Mouse (Mus musculus) spleen, postnatal 36 days (tissue): ENCODE data around the gene Wdr46.
"Not testable (repeated sequence)": the region's sequence is repeated elsewhere in the genome, so short reads cannot be mapped to it uniquely, and the experiment has no call there.

ENCODE experiments used
- DNase-seq, 2 experiments: peaks; one replicate each; pipeline ENCODE4 v3.0.0; 2022; ENCODE audit warnings: low spot score in 2 of 2, mixed read lengths in 1 of 2

Wdr46 gene

GRCm38 (mm10) chr17:33940206-33940805 lies at the start of gene Wdr46, which contains the start of gene Pfdn6:
Gene Wdr46 (plus strand): TSS chr17:33940660.
Gene Pfdn6 (minus strand): TSS chr17:33940343.
- DNase-seq: peak; percentile 82 to 88

GRCm38 (mm10) chr17:33891357-33891756 lies 49.1 kb upstream of the Wdr46 start:
- no peak for DNase-seq

- DNase-seq: not testable (repeated sequence)
Observed at GRCm38 (mm10) chr17:33891892-33892291, 48.6 kb upstream of the Wdr46 start.

GRCm38 (mm10) chr17:33892429-33892828 lies 48.0 kb upstream of the Wdr46 start:
- no peak for DNase-seq

GRCm38 (mm10) chr17:33893011-33893410 lies 47.4 kb upstream of the Wdr46 start:
- DNase-seq: not testable (repeated sequence)

GRCm38 (mm10) chr17:33897114-33897794 lies 43.2 kb upstream of the Wdr46 start:
- peak in 1 of 2 experiments; percentile 59 for DNase-seq

GRCm38 (mm10) chr17:33898193-33898592 lies 42.3 kb upstream of the Wdr46 start:
- DNase-seq: not testable (repeated sequence)

GRCm38 (mm10) chr17:33899642-33900041 lies 40.8 kb upstream of the Wdr46 start:
- DNase-seq: no peak

GRCm38 (mm10) chr17:33900281-33900988 lies 40.0 kb upstream of the Wdr46 start:
- no peak for DNase-seq

GRCm38 (mm10) chr17:33900989-33901314 lies 39.5 kb upstream of the Wdr46 start:
- no peak for DNase-seq

- DNase-seq: no peak
Observed at GRCm38 (mm10) chr17:33901653-33902052, 38.8 kb upstream of the Wdr46 start.

GRCm38 (mm10) chr17:33902079-33902478 lies 38.4 kb upstream of the Wdr46 start:
- no peak for DNase-seq

- DNase-seq: no peak
Observed at GRCm38 (mm10) chr17:33902491-33902890, 38.0 kb upstream of the Wdr46 start.

GRCm38 (mm10) chr17:33903911-33904651 lies 36.4 kb upstream of the Wdr46 start:
- not testable (repeated sequence) for DNase-seq

GRCm38 (mm10) chr17:33904835-33905234 lies 35.6 kb upstream of the Wdr46 start, which contains the start of gene Platr17:
Gene Platr17 (plus strand): TSS chr17:33905135.
- not testable (repeated sequence) for DNase-seq

- peak; percentile 60 to 65 for DNase-seq
Observed at GRCm38 (mm10) chr17:33908331-33909076, 32.0 kb upstream of the Wdr46 start.

GRCm38 (mm10) chr17:33909077-33909868 lies 31.2 kb upstream of the Wdr46 start, which contains the start of gene Daxx:
Gene Daxx (plus strand): TSS chr17:33909414.
- DNase-seq: peak; percentile 99

GRCm38 (mm10) chr17:33909869-33910250 lies 30.6 kb upstream of the Wdr46 start:
- peak in 1 of 2 experiments; percentile 63 for DNase-seq

- no peak for DNase-seq
Observed at GRCm38 (mm10) chr17:33910346-33911051, 30.0 kb upstream of the Wdr46 start.
